ENCODE assay signal across 13 mouse cellular contexts in the genomic region with DNA sequence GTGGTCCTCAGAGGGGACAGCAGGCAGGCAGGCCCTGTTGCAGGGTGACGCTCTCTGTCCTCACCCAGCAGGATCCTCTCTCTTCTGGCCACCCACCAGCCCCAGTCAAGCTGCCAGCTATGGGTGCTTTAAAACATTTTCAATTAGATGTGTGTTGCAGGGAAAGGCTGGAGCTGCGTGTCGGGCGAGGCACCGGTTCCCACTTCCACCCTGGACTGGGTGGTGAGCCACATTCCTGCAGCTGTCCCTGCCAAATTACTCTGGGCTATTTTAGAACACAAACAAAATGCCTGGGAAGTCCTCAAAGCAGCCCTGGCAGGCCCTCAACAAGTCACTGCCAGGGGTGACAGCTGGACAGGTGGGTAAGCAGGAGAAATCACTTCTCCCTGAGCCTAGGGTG. TPM values are rescaled to one million over a fixed set of nuclear protein-coding genes. Genes with fewer than 3 reads are reported as not detected.
A peak's percentile ranks its signal among the peaks of the same experiment; 100 is the strongest.
DNase-seq lines count a peak whose midpoint lies in the region; ATAC-seq and TF ChIP-seq lines count a peak whose summit lies in the region.
"Had no signal": no experiment of that assay in that cellular context is flagged by ENCODE, and none has a peak within 500 bp of the region (broad histone marks: within the 10 kb centered on the region; RNA-seq: fewer than 3 reads in every experiment).

No protein-coding gene starts in this region.

- H3K9me3 ChIP-seq in heart, embryonic 15.5 days (replicated peaks) = no peaks in the 10 kb centered on the region
- H3K9me3 ChIP-seq: forebrain, embryonic 10.5 days; liver, embryonic 15.5 days had no signal

- peak overlapping the region; percentile 22 for H3K4me2 ChIP-seq in heart, embryonic 15.5 days
- H3K4me2 ChIP-seq: heart, embryonic 13.5 days; liver, embryonic 15.5 days; midbrain, embryonic 13.5 days had no signal

- no peaks in the 10 kb centered on the region for H3K36me3 ChIP-seq in heart, embryonic 15.5 days
- H3K36me3 ChIP-seq: forebrain, embryonic 10.5 days; heart, embryonic 13.5 days; liver, embryonic 15.5 days; midbrain, embryonic 13.5 days had no signal

- no peak for ATAC-seq in heart, embryonic 15.5 days (replicated peaks; ENCODE audit: insufficient number of reproducible peaks, insufficient read depth, low FRiP score, low read depth)
- ATAC-seq: midbrain, embryonic 13.5 days had no signal

- TF ChIP-seq CTCF in cerebellum, adult 2 months (IDR thresholded peaks at IDR 0.05; ENCODE audit: borderline replicate concordance, insufficient read depth, low read depth, low read length) = no peak
- no peak for TF ChIP-seq CTCF in layer of hippocampus, adult 2 months (conservative IDR thresholded peaks at IDR 0.05)

- no peak overlapping the region for H3K9ac ChIP-seq in heart, embryonic 15.5 days
- H3K9ac ChIP-seq: heart, embryonic 13.5 days; liver, embryonic 15.5 days; midbrain, embryonic 13.5 days had no signal

- DNase-seq in cerebellum, adult 2 months = peak; percentile 21 to 38
- DNase-seq in cerebellum, postnatal 10 days = no peak
- no peak for DNase-seq in layer of hippocampus, adult 2 months (ENCODE audit: low spot score in 2 of 2)
- DNase-seq in layer of hippocampus, postnatal 36 days = no peak
- peak; percentile 18 to 40 for DNase-seq in lung, postnatal 4 days
- DNase-seq in natural killer cell, adult 2 months (ENCODE audit: low spot score in 2 of 2) = no peak
- no peak for DNase-seq in urinary bladder, adult 2 months (ENCODE audit: low spot score)
- DNase-seq: kidney, adult 8-10 months had no signal

- no peak overlapping the region for H3K27ac ChIP-seq in cerebellum, adult 2 months (ENCODE audit: insufficient read depth, low read length)
- peak overlapping the region; percentile 88 for H3K27ac ChIP-seq in layer of hippocampus, adult 2 months
- H3K27ac ChIP-seq in heart, embryonic 15.5 days = peak overlapping the region; percentile 28; the same call in 1 of the 2 replicates
- H3K27ac ChIP-seq: forebrain, embryonic 10.5 days; heart, embryonic 13.5 days; liver, embryonic 15.5 days; midbrain, embryonic 13.5 days had no signal

- H3K4me3 ChIP-seq in cerebellum, adult 2 months (replicated peaks; ENCODE audit: insufficient read depth, low read depth, low read length) = no peak overlapping the region
- H3K4me3 ChIP-seq in layer of hippocampus, adult 2 months = no peak overlapping the region
- H3K4me3 ChIP-seq in heart, embryonic 15.5 days = no peak overlapping the region
- H3K4me3 ChIP-seq: forebrain, embryonic 10.5 days; heart, embryonic 13.5 days; liver, embryonic 15.5 days; midbrain, embryonic 13.5 days had no signal

- TF ChIP-seq POLR2A in cerebellum, adult 2 months (IDR thresholded peaks at IDR 0.05; ENCODE audit: borderline replicate concordance, insufficient read depth, low read length) = no peak

- no peaks in the 10 kb centered on the region for H3K27me3 ChIP-seq in cerebellum, adult 2 months (ENCODE audit: control insufficient read depth, insufficient read depth, low read length)
- H3K27me3 ChIP-seq in heart, embryonic 15.5 days = peaks cover 6% of the 10 kb centered on the region; the same call in 1 of the 2 replicates
- H3K27me3 ChIP-seq: midbrain, embryonic 13.5 days had no signal

- peaks cover 33% of the 10 kb centered on the region for H3K4me1 ChIP-seq in cerebellum, adult 2 months (ENCODE audit: control insufficient read depth, insufficient read depth, low read length)
- H3K4me1 ChIP-seq in heart, embryonic 15.5 days (replicated peaks) = peaks cover 14% of the 10 kb centered on the region
- H3K4me1 ChIP-seq: liver, embryonic 15.5 days had no signal

- 33% methylated on average over 5 of the region's 5 CpGs for WGBS in cerebellum, adult 2 months
- WGBS in heart, embryonic 15.5 days = 51% methylated on average over 5 of the region's 5 CpGs

RNA-seq across cellular contexts. Expression of a gene that starts 20.9 kb away (rescaled TPM):
- 7.3 and 8.2 TPM in 2 replicates for polyA plus RNA-seq in cerebellum, adult 2 months (2012; rRNA removed)
- 100 to 1,000 TPM; 298 to 309 TPM for total RNA-seq in layer of hippocampus, adult 2 months (2021)
- total RNA-seq in layer of hippocampus, postnatal 36 days (2021) = 100 to 1,000 TPM; 294 to 316 TPM
- 0.85 and 0.86 TPM in 2 replicates for polyA plus RNA-seq in heart, embryonic 15.5 days (2015; fragmentation: Nextera tagmentation; extraction: Ambion mirVana)
- 71.6 and 86.2 TPM in 2 replicates for polyA plus RNA-seq in urinary bladder, adult 2 months (2012; rRNA removed)

Comparison
In these comparisons a context has a peak if more than half of its experiments do, and no peak if none do; other contexts are left out.
1. DNase-seq: peak in cerebellum, adult 2 months (2 of 2) and lung, postnatal 4 days (2 of 2); none in cerebellum, postnatal 10 days (0 of 2), layer of hippocampus, adult 2 months (0 of 2), layer of hippocampus, postnatal 36 days (0 of 2), natural killer cell, adult 2 months (0 of 2) and urinary bladder, adult 2 months (single experiment).